Mouse (Mus musculus) heart, embryonic 12.5 days (tissue): ENCODE data around the gene Myo1b. TPM values are rescaled to one million over a fixed set of nuclear protein-coding genes. Genes with fewer than 3 reads are reported as not detected.
A peak's percentile ranks its signal among the peaks of the same experiment; 100 is the strongest.

Source experiments
- ATAC-seq: fragments of 200-750 bp; cut with Nextera tagmentation; 2 replicates; pipeline ENCODE4 v1.8.0; 2017; ENCODE audit warnings: moderate TSS enrichment, moderate library complexity; ENCODE audit not compliant: insufficient number of reproducible peaks, low FRiP score
- H3K27ac ChIP-seq: fragments of 300-500 bp; sonication (generic); 2 replicates; pipeline ENCODE4 v1.5.1; 2016; ENCODE audit warnings: mild to moderate bottlenecking, moderate library complexity; ENCODE audit not compliant: poor library complexity, severe bottlenecking
- H3K27me3 ChIP-seq: fragments of 300-500 bp; sonication (generic); replicated peaks from 2 replicates; pipeline ENCODE4 v1.6.1; 2016; ENCODE audit warnings: mild to moderate bottlenecking, moderate library complexity
- H3K36me3 ChIP-seq: fragments of 300-500 bp; sonication (generic); 2 replicates; pipeline ENCODE4 v1.6.1; 2016; ENCODE audit warnings: mild to moderate bottlenecking, moderate library complexity
- H3K4me1 ChIP-seq: fragments of 300-500 bp; sonication (generic); replicated peaks from 2 replicates; pipeline ENCODE4 v1.6.1; 2016; ENCODE audit warnings: mild to moderate bottlenecking
- H3K4me2 ChIP-seq: fragments of 300-500 bp; sonication (generic); 2 replicates; pipeline ENCODE4 v1.6.1; 2016; ENCODE audit warnings: mild to moderate bottlenecking, moderate library complexity
- H3K4me3 ChIP-seq: fragments of 300-500 bp; sonication (generic); 2 replicates; pipeline ENCODE4 v1.5.1; 2016; ENCODE audit warnings: mild to moderate bottlenecking
- H3K9ac ChIP-seq: fragments of 300-500 bp; sonication (generic); 2 replicates; pipeline ENCODE4 v1.6.1; 2016; ENCODE audit warnings: mild to moderate bottlenecking, moderate library complexity
- H3K9me3 ChIP-seq: fragments of 300-500 bp; sonication (generic); replicated peaks from 2 replicates; pipeline ENCODE4 v1.6.1; 2016; ENCODE audit warnings: mild to moderate bottlenecking, moderate library complexity
- WGBS: fragments of 180-500 bp; shearing (Covaris S2); methylation state at CpG from one replicate; pipeline ENCODE4 v1.1.7; 2016; 5-methylcytosine and 5-hydroxymethylcytosine counted together
- polyA plus RNA-seq: library from polyadenylated mRNA; unstranded; fragments of >200 nt; fragmentation: Nextera tagmentation; extraction: Ambion mirVana; gene quantifications from 2 replicates; pipeline ENCODE4 v1.2.1, GENCODE M21; 2016

The Myo1b gene
- polyA plus RNA-seq, 1 experiment from 2014 or later = 36.5 TPM

- no peak overlapping the region for H3K27ac ChIP-seq
- no peaks in the 10 kb centered on the region for H3K27me3 ChIP-seq
- no peaks in the 10 kb centered on the region for H3K36me3 ChIP-seq
- no peak overlapping the region for H3K4me2 ChIP-seq
- no peak overlapping the region for H3K9ac ChIP-seq
- H3K9me3 ChIP-seq = no peaks in the 10 kb centered on the region
- no peak overlapping the region for H3K4me3 ChIP-seq
- no peak for ATAC-seq
- WGBS = 59% methylated on average over 10 of the region's 10 CpGs
- peaks cover 50% of the 10 kb centered on the region for H3K4me1 ChIP-seq
Observed at GRCm38 (mm10) chr1:51895961-51896360, 19.9 kb downstream of the Myo1b start.

DNA sequence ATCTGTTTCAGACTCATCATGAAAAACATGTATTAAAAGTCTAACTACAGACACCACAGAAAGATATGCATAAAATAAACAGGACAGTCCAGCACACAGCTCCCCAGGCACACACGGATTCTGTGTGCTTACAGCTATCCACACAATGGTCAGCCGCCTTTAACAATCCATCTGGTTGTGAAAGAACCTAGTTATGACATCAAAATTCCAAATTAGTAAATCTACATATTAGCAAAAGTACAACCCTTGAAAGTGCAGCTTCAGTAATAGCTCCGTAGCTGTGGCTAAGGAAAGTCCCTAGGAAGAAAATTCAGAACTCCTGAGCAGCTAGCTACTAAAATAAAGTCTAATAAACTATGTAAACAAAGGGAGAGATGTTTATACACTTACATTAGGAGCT is 21.1 kb downstream of the Myo1b start:
- Histone ChIP-seq H3K36me3 (no peaks in the 10 kb centered on the region), H3K4me1 (peaks cover 59% of the 10 kb centered on the region), H3K4me2 (no peak overlapping the region), H3K9me3 (no peaks in the 10 kb centered on the region), H3K27me3 (no peaks in the 10 kb centered on the region), H3K4me3 (no peak overlapping the region), H3K9ac (no peak overlapping the region), H3K27ac (no peak overlapping the region)
- 70% methylated on average over 3 of the region's 3 CpGs for WGBS
- ATAC-seq = no peak

DNA sequence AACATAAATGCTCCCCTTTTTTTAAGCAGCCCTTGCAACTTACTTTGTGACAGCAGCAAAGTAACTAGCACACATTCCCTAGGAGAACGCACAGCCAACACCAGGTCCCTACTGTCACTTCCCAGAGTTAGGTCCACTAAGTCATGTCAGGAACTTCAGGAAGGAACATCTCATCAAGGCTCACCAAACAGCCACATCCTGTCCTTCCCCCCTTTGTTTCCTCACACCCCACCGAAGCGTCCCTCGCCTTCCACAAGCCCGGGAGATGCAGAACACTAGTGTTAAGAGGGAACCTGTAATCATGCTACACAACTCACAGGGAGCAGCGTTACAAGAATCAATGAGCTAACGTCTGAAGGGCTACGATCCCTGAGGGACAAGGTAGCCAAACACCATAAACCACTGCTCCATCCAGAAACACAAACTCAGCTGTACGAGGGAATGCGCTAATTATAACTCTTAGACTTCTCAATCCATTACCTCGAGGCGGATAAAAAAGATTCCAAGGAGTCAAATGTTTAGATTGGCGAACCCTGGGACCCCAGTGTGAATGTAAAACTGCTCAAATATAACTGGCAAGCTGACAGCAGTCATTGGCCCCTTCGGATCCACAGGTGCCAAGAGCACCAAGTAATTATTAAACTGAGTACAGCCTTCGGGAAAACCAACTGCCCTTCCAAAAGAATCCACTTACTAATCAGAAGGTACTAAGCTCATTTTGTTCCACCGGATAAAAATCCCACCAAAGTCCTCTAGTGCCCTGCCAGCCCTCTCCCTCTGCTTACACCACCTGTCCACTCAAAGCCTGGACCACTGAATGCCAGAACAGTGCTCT is 22.1 kb downstream of the Myo1b start:
- no peak overlapping the region for H3K4me3 ChIP-seq
- H3K27ac ChIP-seq = no peak overlapping the region
- H3K27me3 ChIP-seq = no peaks in the 10 kb centered on the region
- 52% methylated on average over 16 of the region's 16 CpGs for WGBS
- ATAC-seq = no peak
- H3K9ac ChIP-seq = no peak overlapping the region
- H3K4me2 ChIP-seq = no peak overlapping the region
- H3K36me3 ChIP-seq = no peaks in the 10 kb centered on the region
- no peaks in the 10 kb centered on the region for H3K9me3 ChIP-seq
- H3K4me1 ChIP-seq = peaks cover 60% of the 10 kb centered on the region

DNA sequence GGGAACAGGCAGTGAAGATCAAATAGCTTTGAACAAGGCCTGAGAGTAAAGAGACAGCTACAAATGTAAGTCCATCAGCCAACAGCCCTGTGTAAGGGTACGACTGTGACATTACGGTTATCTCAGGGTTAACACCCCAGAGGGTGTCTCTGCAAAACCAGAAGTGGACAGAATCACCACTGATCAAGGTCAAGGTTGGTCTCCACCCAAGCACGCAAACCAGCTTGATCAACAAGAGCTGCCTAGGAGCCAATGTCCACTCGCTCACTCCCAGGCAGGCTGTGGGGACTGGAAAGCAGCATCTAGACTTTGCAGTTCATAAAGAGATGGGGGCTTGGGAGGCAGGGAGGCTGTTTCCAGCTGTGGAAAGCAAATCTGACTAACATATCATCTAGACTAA is 23.9 kb downstream of the Myo1b start:
- ATAC-seq = no peak
- H3K4me2 ChIP-seq = no peak overlapping the region
- H3K9me3 ChIP-seq = no peaks in the 10 kb centered on the region
- no peaks in the 10 kb centered on the region for H3K27me3 ChIP-seq
- H3K27ac ChIP-seq = no peak overlapping the region
- no peaks in the 10 kb centered on the region for H3K36me3 ChIP-seq
- no peak overlapping the region for H3K9ac ChIP-seq
- peaks cover 69% of the 10 kb centered on the region for H3K4me1 ChIP-seq
- no peak overlapping the region for H3K4me3 ChIP-seq
- 66% methylated on average over 4 of the region's 4 CpGs for whole genome bisulfite sequencing

DNA sequence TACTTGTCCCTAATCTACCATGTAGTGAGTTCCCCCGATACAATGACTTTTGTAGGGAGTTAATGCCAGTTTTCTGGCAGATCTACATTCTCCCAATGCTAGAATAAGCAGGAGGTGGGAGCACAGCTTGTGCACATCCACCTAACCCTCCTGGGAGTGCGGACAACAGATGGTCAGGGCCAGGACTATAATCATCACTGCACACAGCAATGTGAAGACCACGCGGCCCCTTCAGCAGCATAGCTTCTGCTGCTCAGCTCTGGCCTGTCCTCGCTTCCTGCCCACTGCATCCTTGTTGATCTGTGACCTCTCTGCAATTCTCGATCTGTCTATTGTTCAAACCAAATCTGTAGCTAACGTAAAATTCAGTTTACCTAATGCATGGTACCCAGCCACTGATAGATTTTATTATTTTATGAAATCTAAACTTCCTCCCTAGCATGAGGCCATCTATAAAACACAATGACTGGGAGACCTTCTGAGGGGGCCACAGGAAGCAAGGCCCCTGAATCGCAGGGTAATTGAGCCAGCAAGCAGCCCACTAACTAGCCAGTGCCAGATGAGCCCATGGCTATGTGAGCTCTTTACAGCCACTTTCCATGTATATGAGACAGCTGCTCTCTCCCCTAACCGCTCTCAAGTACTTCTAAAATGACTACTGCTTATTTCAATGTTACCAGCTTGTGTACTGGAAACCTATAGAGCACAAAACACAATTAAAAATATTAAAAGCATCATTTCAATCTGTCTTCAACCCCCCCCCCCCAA is 27.6 kb downstream of the Myo1b start:
- no peak overlapping the region for H3K4me3 ChIP-seq
- no peaks in the 10 kb centered on the region for H3K27me3 ChIP-seq
- no peak overlapping the region for H3K4me2 ChIP-seq
- ATAC-seq = 0 out of 2 replicates have a peak, but pooled peaks have one; percentile 33
- H3K9me3 ChIP-seq = no peaks in the 10 kb centered on the region
- H3K27ac ChIP-seq = no peak overlapping the region
- no peaks in the 10 kb centered on the region for H3K36me3 ChIP-seq
- peaks cover 54% of the 10 kb centered on the region for H3K4me1 ChIP-seq
- WGBS = 67% methylated on average over 9 of the region's 9 CpGs
- H3K9ac ChIP-seq = no peak overlapping the region

- Histone ChIP-seq H3K4me3 (no peak overlapping the region), H3K36me3 (peaks cover 12% of the 10 kb centered on the region), H3K4me2 (no peak overlapping the region), H3K9me3 (no peaks in the 10 kb centered on the region), H3K4me1 (peaks cover 31% of the 10 kb centered on the region), H3K27ac (no peak overlapping the region), H3K27me3 (no peaks in the 10 kb centered on the region), H3K9ac (no peak overlapping the region)
- ATAC-seq = no peak
- WGBS = 78% methylated on average over 8 of the region's 8 CpGs
Observed at GRCm38 (mm10) chr1:51885356-51885983, 30.4 kb downstream of the Myo1b start.

- ATAC-seq = no peak
- H3K4me2 ChIP-seq = no peak overlapping the region
- H3K36me3 ChIP-seq = peaks cover 12% of the 10 kb centered on the region
- no peaks in the 10 kb centered on the region for H3K9me3 ChIP-seq
- H3K27me3 ChIP-seq = no peaks in the 10 kb centered on the region
- no peak overlapping the region for H3K9ac ChIP-seq
- WGBS = 88% methylated on average over 2 of the region's 2 CpGs
- H3K4me3 ChIP-seq = no peak overlapping the region
- peaks cover 36% of the 10 kb centered on the region for H3K4me1 ChIP-seq
- H3K27ac ChIP-seq = no peak overlapping the region
Observed at GRCm38 (mm10) chr1:51883211-51883610, 32.7 kb downstream of the Myo1b start.

- no peak overlapping the region for H3K9ac ChIP-seq
- WGBS = 87% methylated on average over 10 of the region's 10 CpGs
Observed at GRCm38 (mm10) chr1:51882752-51883151, 33.1 kb downstream of the Myo1b start.

GRCm38 (mm10) chr1:51879927-51880814 is 35.7 kb downstream of the Myo1b start:
- peak; percentile 46; the same call in 1 of the 2 replicates for ATAC-seq
- Histone ChIP-seq H3K4me1 (peaks cover 33% of the 10 kb centered on the region), H3K27ac (no peak overlapping the region; the same call in 1 of the 2 replicates), H3K27me3 (no peaks in the 10 kb centered on the region), H3K36me3 (peaks cover 12% of the 10 kb centered on the region), H3K4me3 (no peak overlapping the region), H3K9me3 (no peaks in the 10 kb centered on the region), H3K4me2 (peak overlapping the region; percentile 45), H3K9ac (no peak overlapping the region)
- WGBS = 38% methylated on average over 12 of the region's 12 CpGs

More at GRCm38 (mm10) chr1:51882752-51883151, 33.1 kb downstream of the Myo1b start:
- H3K4me2 ChIP-seq = no peak overlapping the region
- H3K27ac ChIP-seq = no peak overlapping the region
- H3K4me1 ChIP-seq = peaks cover 35% of the 10 kb centered on the region
- H3K9me3 ChIP-seq = no peaks in the 10 kb centered on the region
- no peaks in the 10 kb centered on the region for H3K27me3 ChIP-seq
- ATAC-seq = no peak
- peaks cover 12% of the 10 kb centered on the region for H3K36me3 ChIP-seq
- no peak overlapping the region for H3K4me3 ChIP-seq

- peak; percentile 37 for ATAC-seq
- no peak overlapping the region for H3K9ac ChIP-seq
- H3K9me3 ChIP-seq = no peaks in the 10 kb centered on the region
- H3K4me1 ChIP-seq = peaks cover 33% of the 10 kb centered on the region
- no peaks in the 10 kb centered on the region for H3K27me3 ChIP-seq
- WGBS = 8% methylated on average over 9 of the region's 9 CpGs
- peak overlapping the region; percentile 56; the same call in 1 of the 2 replicates for H3K27ac ChIP-seq
- no peak overlapping the region for H3K4me3 ChIP-seq
- peaks cover 12% of the 10 kb centered on the region for H3K36me3 ChIP-seq
- H3K4me2 ChIP-seq = peak overlapping the region; percentile 45
Observed at GRCm38 (mm10) chr1:51879333-51879770, 36.5 kb downstream of the Myo1b start.
